Mouse (Mus musculus) embryonic fibroblast, embryonic 13.5 days (primary cell): ENCODE data around the gene Rprml.

ENCODE experiments used
- CTCF ChIP-seq: IDR thresholded peaks from 2 replicates; pipeline ENCODE4 v1.5.1; 2011; ENCODE audit warnings: mild to moderate bottlenecking, control low read depth, low read length, moderate library complexity, borderline replicate concordance; ENCODE audit not compliant: insufficient read depth
- POLR2A ChIP-seq: IDR thresholded peaks from 2 replicates; pipeline ENCODE4 v1.6.1; 2011; ENCODE audit warnings: low read depth, mild to moderate bottlenecking, control low read depth, low read length, moderate library complexity

- TF ChIP-seq CTCF (no peak), POLR2A (no peak)
These were observed 35.9 kb downstream of the Rprml start for GRCm38 (mm10) chr11:103685261-103685736.
